Mouse (Mus musculus) cerebellum, postnatal 14 days (tissue): ENCODE data around the gene Gpr15.

ENCODE experiments used
- DNase-seq, 2 experiments: peaks; one replicate each; pipeline ENCODE4 v3.0.0; 2021; ENCODE audit warnings: mixed read lengths in 2 of 2

Gene Gpr15

DNA sequence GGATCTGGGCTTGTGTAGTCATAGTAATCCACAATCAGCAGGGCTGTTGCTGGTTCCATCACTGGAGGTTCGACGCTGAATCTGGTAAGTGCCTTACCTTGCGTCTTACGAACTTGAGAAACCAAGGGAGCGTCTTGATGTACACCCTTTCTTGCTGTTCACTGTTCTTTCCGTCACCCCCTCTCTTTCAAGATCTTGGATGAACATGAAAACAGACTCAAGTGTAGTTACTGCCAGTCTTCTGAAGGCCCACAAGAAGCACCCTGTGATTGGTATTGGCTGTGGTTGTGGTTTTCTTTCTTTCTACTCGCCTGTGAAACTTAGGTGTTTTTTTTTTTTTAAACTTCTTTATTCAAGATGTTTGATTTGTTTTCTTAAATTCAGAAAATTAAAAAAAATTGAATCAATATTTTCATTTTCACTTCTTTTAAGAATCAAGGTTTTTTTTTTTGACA is at the start of gene Gpr15:
Gene Gpr15 (minus strand): TSS at position 405 of the 455 bp plus-strand sequence.
- no peak for DNase-seq

DNA sequence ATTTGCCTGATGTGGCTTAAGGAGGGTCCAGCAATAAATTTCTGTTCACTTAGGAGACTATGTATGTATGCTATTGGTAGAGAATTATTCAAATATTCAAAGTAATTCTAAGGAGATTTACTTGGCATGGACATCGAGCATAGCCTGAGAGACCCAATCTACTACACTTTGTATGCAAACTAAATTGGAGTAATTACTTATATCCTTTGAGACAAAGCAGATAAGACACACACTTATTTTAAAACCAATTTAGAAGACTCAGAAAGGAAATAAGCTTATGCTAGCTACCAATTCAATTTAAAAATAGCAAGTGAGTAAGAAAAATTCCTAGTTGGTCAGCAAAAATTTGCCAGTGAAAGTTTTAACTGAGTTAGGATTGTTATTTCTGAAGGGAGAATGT is 44.2 kb upstream of the Gpr15 start, which contains the start of gene Olfr172:
Gene Olfr172 (minus strand): TSS at position 101 of the 400 bp plus-strand sequence.
- DNase-seq = no peak

DNA sequence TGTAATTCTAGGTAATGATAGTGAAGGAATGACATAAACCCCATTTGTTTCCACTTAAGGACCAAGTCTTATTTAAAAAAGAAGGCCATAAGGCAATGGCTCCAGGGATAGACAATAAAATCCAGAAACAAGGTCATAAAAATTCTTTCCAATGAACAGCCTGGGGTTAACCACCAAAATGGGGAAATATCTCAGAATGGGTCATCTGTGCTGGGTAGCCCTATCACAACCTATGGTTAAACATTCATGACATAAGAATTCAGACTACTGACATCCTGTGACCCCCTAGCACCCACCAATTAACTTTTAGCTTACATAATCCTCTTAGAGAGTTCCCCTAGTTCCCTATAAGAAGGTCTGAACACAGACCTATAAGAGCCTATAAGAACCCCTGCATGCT is 37.3 kb upstream of the Gpr15 start:
- no peak for DNase-seq

DNA sequence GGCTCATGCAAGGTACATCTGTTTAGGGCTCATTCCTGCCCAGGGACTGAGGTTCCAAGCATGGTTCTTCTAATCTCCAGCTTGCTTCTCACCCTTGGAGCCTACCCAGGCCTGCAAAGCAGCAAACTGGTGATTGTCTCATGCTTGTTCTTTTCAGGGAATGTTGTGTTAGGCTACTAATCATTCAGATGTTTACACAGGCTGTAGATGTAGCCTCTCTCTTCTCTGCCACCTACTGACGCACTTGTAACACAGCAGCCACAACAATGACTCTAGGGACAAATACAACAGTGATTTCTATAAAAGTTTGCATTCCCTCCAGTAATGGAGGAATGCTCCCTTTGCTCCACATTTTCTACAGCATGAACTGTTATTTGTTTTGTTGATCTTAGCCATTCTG is 32.4 kb upstream of the Gpr15 start:
- no peak for DNase-seq

DNA sequence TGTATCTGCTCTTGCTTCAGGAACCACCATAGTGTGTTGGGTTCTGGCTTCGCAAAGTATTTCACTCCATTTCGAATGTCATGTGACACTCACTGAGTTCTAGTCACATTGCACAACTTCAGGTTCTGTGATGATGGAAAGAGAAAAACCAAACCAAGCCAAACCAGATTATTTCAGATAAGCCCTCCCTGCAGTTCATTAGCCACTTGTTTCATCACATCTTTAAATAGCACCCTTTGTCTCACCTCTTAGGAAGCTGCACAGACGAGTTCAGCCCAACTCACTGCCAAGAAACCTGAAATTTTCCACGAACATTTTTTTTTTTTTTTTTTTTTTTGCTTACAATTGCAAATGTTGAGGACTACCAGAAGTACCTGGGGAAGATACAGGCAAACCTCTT is 27.8 kb upstream of the Gpr15 start:
- no peak for DNase-seq

DNA sequence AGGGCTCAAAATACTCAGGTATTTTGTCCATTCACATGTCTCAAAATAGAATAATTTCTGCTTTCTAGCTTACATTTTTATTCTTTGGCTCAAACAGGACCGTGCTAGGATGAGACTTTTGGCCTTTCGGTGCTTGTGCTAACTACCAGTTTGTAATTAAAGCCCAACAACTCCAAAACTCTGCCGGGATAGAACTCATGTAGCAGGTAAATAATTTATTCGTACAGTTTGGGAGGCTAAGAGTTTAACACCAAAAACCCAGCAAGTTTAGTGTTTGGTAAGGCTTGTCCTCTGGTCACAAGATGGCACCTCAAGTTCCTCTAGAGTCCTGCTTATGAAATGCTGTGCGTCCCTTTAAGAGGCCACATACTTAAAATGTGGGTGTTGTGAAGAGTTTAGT is 21.9 kb upstream of the Gpr15 start:
- no peak for DNase-seq

DNA sequence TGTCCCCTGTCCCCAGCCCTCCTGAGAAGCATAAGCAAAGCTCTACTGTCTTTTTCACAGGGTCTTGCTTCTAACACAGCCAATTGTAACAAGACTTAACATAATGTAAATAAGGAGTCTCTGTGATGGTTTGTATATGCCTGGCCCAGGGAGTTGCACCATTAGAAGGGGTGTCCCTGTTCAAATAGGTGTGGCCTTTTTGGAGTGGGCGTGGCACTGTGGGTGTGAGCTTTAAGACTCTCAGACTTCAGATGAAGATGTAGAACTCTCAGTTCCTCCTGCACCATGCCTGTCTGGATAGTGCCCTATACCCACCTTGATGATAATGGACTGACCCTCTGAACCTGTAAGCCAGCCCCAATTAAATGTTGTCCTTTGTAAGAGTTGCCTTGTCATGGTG is 19.9 kb upstream of the Gpr15 start:
- no peak for DNase-seq

DNA sequence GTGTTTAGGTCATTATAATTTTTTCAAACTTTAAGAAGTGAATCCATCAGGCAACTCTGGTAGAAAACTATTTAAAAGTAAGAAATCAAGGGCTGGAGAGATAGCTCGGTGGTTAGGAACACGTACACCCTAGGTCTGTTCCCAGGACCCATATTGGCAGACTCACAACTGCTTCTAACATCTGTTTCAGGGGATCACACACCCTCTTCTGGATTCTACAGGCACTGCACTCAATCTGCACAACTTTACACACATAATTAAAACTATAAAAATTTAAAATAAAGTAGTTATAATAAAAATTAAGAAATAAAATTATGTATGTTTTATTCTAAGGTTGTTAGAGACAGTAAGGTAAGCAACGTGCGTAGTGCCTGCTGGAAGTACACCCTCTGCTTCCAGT is 19.3 kb upstream of the Gpr15 start:
- no peak for DNase-seq

DNA sequence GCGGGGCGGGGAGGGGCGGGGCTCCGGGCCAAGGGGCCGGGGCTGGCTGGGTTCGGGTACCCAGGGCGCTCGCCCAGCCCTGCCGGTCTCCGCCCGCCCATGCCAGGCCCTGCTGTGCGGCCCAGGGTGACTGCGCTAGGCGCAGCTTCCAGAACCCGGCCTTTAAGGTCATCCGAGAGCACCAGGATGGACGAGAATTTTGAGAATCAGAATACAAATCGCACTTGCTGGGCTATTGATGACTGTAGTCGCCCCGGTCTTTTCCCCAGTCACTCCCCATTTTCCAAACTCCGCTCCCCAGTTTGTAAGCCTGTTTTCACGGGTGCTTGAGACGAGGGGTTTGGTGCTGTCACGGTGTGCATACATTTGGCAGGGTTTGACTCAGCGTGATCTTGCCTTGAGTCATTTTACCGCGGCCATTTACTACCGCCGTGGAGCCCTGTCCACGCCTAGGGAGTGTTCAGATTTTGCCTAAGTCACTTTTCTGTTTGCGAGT is 9.4 kb upstream of the Gpr15 start:
- DNase-seq = no peak

DNA sequence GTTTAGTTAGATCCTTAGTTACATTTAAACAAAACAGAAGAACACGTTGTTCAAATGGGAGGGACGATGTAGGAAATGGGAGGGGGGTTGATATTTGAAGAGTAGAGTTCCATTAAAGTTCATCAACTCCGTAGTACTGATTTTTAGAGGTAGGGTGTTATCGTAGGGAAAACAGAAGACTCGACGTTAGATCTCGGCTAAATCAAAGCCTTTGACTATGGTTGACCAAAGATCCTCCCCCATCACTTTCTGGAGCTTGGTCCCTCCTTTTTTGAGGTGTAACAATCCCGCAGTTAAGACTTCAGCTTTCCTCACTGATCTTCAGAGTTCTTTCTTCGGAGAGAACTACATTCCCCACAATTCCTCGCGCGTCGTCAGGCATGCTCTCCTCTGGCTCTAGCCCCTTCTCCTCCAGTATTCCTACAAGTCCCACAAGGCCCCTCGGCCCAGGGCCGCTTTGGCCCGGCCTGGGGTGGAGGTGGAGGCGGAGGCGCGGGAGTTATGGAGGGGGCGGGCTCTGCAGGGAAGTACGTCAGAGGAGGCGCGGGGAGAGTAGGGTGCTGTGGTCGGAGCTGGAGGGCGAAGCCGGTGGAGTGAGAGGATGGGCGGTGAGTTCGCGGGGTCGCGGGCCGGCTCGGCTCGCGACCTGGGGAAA is 8.7 kb upstream of the Gpr15 start, which contains the start of gene Cldnd1:
Gene Cldnd1 (plus strand): TSS at position 434 of the 655 bp plus-strand sequence.
- peak; percentile 94 to 95 for DNase-seq

DNA sequence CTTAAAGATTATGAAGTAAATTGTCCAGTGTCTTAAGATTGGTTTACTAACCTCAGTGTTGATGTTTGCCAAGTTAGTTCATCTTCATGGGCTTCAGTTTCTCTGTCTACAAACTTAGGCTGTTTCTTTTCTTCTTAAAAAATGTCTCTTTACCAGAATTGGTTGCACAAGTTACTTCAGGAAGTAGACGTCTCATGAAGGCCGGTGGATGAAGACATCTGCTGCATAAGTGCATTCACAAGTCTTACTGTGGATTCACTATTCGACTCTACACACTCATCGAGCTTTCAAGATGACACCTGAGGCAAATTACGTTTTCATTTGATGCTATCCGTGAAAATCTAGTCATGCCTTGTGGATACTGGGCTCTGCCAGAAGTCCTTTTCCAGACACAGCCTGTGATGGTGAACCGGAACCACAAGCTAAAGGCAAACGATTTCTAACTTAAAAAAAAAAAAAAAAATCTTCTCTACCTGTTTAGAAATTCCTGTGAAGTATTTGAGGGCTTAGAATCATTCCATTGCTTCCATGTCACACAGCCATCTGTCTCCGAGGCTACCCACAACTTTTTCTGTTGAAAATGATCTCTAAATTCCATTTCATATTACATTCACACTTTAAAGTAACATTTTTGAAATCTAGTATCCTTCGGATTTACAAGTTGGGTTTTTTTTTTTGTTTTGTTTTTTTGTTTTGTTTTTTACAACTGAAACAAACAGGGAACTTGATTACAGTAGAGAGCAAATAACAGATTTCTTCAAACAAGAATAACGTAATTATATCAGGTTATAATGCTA is 8.0 kb upstream of the Gpr15 start:
- no peak for DNase-seq

DNA sequence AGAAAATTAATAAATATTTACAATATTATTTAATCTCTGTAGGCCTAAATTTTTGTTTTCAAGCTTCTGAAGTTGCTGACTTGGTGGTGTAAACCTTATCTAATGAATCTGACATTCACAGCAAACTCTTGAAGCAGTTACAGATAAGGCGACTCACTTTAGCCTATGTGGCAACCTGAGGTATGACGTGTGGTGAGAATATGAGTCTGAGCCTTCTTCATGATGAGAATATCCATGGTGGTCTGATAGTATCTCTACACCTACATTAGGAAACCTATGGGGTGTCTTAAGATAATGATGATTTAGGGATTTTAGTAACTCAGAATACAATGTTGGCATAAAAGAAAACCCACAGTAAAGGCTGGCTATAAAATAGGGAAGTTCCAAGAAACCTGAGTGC is 3.4 kb upstream of the Gpr15 start:
- no peak for DNase-seq

DNA sequence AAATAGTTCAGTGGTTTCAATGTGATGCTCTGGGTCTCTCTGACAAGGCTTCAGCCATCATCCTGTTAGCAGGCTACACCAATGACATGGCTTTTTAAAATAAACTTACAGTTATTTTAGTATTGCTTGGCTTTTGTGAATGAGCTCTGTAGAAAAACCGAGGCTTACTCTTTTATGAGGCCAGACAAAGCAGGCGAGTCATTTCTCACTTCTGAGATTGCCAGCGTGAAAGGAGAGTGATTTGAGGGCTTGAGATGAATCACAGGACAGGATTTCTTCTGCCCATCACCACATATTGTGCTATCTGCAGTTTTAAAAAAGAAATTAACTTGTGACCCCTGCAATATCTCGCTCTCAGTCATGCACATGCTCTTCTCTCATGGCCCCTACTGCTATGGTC is 3.9 kb downstream of the Gpr15 start:
- DNase-seq = no peak

DNA sequence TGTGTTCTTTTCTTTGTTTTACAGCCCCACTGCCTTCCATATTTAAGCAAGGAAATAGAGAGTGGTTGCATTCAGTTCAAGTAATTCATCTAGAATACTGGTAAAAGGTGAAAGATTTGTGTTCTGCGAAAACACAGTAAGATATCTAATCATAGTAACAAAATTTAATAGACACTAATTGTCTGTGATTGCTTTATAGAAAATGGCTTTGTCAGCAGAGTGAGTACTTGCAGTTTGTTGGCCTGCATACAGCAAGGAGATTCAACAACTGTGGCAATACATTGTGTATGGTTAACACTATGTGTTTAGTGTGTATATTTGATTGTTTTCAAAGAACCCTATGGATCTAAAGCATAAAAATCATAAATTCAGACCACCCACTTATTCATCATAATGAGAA is 5.7 kb downstream of the Gpr15 start:
- no peak for DNase-seq

DNA sequence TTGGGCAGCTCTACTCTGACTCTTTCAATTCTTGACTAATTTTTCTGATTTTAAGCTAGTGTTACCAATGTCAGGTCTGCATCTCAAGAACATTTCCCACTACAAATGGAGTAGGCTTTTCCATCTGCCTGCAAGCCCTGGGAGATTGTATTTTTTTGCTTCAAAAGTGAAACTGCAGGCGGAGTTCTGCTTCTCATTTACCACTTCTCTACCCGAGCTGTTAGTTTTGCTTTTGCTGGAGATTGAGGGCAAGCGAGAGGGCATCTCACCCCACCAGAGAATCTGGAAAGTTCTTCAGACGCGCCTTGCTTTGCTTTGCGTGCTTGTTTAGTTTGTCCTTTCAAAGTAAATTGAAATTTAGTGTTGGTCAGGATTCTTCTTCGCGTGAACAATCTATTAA is 6.6 kb downstream of the Gpr15 start:
- no peak for DNase-seq

DNA sequence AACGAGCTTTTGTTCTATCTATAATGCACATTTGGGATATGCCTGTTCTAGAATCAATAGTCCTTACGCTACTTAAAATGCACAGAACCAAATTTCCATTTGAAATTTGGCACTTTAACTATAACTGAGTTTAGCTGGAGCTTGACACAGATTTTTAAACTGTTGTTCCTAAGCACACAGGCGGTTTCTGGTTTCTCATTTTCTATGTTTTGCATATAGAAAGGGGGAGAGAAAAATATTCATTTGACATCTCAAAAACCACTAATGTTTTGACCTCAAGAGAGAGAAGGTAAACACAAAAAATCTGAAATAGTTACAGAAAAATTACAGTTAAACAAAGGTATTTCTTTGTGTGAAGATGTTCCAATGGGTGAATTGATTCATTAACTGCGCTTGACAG is 9.3 kb downstream of the Gpr15 start:
- DNase-seq = no peak

DNA sequence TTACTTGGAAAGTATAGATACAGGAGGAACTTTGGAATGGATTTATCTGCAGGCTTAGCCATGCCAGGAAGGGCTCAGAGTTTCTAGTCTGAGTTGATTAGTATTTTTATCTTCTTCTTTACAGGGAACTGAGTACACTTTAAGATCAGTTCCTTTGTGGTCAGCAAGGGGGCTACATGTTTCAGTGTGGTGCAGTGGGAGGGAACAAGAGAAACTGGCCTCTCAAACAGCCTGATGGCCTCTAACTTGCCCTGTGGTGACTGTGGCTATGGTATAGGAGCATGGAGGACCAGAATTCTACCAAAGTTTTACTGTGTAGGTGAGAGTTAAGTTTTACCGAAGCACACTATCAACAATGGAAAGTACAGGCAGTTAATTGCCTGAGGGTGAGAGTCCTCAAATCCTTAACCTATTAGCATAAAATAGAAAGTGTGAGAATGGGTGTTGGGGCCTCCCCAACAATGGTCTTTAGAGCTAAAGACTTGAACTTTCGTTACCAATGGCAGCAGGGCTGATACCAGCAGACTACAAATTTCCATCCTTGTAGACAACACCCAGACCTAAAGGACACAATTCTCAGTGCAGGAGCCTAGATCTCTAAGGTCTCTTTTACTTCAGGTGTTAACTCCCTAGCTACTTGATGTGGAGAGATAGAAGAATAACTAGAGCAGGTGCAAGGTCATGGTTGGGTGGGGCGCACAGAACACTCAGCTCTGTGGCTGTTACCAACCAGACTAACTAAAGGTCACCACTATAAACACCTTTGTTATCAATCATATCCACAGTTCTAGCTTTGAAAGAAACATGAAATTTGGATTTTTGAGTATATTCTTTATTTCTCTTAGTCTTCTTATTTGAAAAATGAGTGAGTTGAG is 10.0 kb downstream of the Gpr15 start:
- DNase-seq = no peak

DNA sequence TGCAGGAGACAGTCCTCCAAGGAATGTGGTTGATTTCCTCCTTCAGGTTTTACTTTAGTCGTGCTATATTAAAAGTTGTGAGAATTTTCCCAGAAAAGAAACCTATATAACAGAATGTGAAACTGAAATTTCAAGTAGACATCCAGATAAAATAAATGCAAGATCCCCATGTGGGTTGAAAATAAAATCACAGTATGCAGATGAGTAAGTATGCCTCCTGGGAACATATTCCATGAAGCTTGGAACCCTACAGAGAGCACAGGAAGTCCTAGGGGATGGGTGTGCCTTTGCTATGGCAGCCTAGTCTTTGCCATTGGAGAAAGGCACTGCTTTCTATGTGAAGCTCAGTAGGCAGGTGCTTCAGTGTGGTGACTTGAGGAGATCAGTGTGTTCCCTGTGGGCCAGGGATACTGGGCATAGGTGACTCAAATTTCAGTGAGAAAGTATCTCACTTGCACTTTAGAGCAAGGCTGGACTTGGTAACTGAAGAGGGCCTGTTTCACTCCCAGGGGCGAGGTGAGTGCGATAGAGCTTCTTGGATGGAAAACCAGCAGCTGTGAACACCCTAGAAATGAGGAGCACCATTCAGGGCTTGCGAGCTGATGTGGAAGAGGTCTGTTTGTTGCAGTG is 11.5 kb downstream of the Gpr15 start:
- no peak for DNase-seq

DNA sequence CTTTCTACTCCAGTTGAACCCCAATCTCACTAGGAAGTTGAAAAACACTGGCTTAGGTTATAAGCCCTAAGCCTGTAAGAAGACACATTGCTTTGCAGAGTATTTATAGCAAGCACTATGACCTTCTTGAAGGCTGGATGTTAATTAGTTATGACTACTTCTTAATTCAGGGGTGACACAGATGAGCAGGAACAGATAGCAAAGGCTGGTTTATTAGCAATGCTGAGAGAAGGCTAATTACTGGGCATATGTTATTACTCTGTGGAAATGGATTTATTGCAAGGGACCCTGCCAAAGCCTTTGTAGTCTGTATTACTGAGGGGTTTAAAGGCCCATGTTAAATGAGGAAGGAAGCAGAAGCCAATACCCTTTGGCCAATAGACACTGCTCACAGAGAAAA is 13.9 kb downstream of the Gpr15 start:
- no peak for DNase-seq

DNA sequence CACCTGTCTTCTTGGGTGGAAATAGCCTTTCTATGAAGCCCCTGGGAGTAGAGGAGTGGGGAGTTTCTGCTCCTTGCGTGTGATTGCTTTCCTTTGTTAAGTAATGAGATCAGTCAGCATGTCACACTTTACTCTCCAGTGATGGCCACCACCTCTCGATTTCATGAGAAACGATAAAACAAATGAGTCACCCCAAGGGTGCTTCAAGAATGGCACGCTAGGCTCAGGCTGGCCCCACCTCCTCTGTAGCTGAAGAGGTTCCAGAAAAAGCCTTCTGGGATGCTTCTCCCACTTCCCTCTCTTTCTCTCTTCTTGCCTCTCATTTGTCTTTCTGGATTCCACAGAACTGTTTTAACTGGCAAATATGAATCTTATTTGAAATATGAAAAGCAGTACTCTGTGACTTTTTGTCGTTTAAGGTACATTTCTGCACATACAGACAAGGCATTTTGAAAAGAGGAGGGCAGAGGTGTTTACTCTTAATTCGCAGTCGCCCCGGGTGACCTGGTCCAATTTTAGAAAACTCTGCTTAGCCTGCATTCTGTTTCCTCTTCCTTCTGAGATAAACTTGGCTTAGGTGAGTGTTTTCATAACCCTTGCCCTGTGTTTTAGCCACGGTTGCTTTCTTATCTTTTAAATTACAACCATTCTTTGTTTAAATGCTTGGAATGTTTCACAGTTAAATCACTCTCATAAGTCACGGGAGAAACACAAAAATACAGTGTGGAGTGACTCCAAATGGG is 15.3 kb downstream of the Gpr15 start:
- no peak for DNase-seq

DNA sequence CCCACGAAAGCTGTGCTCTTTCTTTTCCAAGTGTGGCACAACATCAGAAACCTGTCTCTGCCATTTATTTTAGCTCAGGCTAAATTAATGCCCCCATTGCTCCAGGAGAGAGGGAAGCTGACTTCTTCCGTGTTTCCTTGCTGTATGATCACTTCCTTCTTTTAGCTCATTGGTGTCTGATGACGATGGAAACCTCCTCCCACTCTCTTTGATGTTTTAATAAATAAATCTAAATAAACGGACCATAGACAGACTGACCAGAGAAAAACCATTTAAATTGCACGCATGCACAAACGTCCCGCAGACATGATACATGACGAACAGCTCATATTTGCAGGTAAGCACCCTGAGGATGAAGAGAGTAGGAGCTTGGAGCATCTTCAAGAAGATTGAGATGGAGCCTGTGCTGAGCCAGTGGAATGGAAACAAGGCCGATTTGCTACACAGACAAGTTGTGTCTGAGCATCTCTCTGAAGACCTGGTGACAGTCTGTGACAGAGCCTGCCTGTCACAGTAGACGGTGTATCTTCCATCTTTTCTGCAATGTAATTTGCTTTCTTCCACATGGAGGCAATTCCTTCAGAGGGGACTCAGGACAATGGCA is 16.4 kb downstream of the Gpr15 start:
- no peak for DNase-seq

DNA sequence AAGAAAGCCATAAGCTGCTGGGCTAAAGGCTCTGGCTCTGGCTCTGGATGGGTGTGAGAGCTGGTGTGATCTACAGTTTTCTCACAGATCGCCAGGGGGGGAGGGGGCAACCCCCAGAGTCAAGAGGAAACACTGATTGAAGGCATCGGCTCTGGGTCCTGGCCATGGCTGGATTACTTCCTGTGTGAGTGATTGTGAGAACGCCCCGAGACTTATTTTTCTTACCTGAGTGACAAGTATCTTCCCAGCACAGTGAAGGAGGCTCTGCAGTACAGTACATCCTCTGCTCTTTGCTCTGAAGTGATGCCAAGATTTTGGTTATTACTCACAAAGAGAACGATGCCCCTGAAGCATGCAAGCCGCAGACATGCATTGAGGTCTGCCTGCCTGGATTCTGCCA is 17.1 kb downstream of the Gpr15 start:
- no peak for DNase-seq
